Mouse (Mus musculus) stomach, embryonic 15.5 days (tissue): ENCODE results near the gene Ero1lb. TPM values are rescaled to one million over a fixed set of nuclear protein-coding genes. Genes with fewer than 3 reads are reported as not detected.
A peak's percentile ranks its signal among the peaks of the same experiment; 100 is the strongest.

Experiments
- ATAC-seq: fragments of 200-750 bp; cut with Nextera tagmentation; 2 replicates; pipeline ENCODE4 v1.8.0; 2017; ENCODE audit warnings: low read depth, moderate number of reproducible peaks, moderate TSS enrichment; ENCODE audit not compliant: insufficient read depth, low FRiP score
- H3K27ac ChIP-seq: fragments of 300-500 bp; sonication (generic); 2 replicates; pipeline ENCODE4 v1.5.1; 2015; ENCODE audit warnings: mild to moderate bottlenecking, inconsistent platforms
- H3K27me3 ChIP-seq: fragments of 300-500 bp; sonication (generic); replicated peaks from 2 replicates; pipeline ENCODE4 v1.6.1; 2015; ENCODE audit warnings: inconsistent platforms
- H3K36me3 ChIP-seq: fragments of 300-500 bp; sonication (generic); 2 replicates; pipeline ENCODE4 v1.6.1; 2015; ENCODE audit warnings: inconsistent platforms
- H3K4me1 ChIP-seq: fragments of 300-500 bp; sonication (generic); 2 replicates; pipeline ENCODE4 v1.6.1; 2015; ENCODE audit warnings: inconsistent platforms
- H3K4me2 ChIP-seq: fragments of 300-500 bp; sonication (generic); 2 replicates; pipeline ENCODE4 v1.6.1; 2015; ENCODE audit warnings: mild to moderate bottlenecking, inconsistent platforms
- H3K4me3 ChIP-seq: fragments of 300-500 bp; sonication (generic); replicated peaks from 2 replicates; pipeline ENCODE4 v1.5.1; 2015; ENCODE audit warnings: inconsistent platforms
- H3K9ac ChIP-seq: fragments of 300-500 bp; sonication (generic); 2 replicates; pipeline ENCODE4 v1.6.1; 2015; ENCODE audit warnings: inconsistent platforms
- H3K9me3 ChIP-seq: fragments of 300-500 bp; sonication (generic); 2 replicates; pipeline ENCODE4 v1.6.1; 2016; ENCODE audit warnings: inconsistent platforms
- WGBS: fragments of 180-500 bp; shearing (Covaris S2); methylation state at CpG from one replicate; pipeline ENCODE4 v1.1.7; 2015; 5-methylcytosine and 5-hydroxymethylcytosine counted together
- polyA plus RNA-seq: library from polyadenylated mRNA; unstranded; fragments of >200 nt; fragmentation: Nextera tagmentation; extraction: Ambion mirVana; gene quantifications from 2 replicates; pipeline ENCODE4 v1.2.1, GENCODE M21; 2015

Ero1lb gene
- 17.9 and 24.6 TPM in 2 replicates for polyA plus RNA-seq

DNA sequence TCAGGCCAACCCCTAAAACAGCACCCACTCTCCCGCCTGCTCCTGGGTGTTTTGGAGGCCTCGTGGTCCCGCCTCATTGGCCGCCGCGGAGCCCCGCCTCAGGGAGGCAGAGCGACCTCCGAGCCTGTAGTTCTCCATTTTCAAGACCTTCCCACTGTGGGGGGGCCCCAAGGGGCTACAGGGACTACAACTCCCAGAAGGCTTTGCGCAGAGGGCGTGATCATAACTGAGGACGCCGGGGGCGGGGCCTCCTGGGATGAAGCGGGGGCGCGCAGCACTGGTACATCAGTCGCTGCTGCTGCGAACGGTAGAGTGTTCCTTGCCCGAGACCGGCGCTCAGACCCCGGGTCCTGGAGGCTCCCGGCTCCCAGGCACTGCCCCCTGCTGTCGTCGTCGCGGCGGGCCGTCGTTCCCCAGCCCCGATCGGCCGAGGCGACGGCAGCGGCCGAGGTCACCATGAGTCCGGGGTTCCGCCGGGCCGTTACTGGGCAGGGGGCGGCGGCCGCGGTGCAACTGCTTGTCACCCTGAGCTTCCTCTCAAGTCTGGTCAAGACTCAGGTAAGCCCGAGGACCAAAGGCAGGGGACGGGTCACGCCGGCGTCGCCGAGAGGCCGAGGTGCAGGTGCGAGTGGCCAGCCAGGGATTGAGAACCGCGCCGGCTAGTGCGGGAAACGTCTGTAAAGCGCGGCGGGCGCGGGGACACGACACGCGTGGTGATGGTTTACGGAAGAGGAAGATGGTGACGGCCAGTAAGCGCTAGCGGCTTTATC is at the start of gene Ero1lb:
Gene Ero1lb (plus strand): TSS at position 254 of the 770 bp plus-strand sequence.
- Histone ChIP-seq H3K4me3 (peak within 1 kb of the TSS; percentile 83), H3K9me3 (no peaks in the 10 kb centered on the region), H3K36me3 (no peaks in the 10 kb centered on the region), H3K9ac (peak within 1 kb of the TSS; percentile 63), H3K27me3 (no peaks in the 10 kb centered on the region), H3K4me2 (peak within 1 kb of the TSS; percentile 92), H3K27ac (no peak within 1 kb of the TSS), H3K4me1 (0 out of 2 replicates have a peak, but pooled peaks cover 6% of the 10 kb centered on the region)
- ATAC-seq: peak; percentile 99
- WGBS: under 1% methylated on average over 73 of the region's 73 CpGs

DNA sequence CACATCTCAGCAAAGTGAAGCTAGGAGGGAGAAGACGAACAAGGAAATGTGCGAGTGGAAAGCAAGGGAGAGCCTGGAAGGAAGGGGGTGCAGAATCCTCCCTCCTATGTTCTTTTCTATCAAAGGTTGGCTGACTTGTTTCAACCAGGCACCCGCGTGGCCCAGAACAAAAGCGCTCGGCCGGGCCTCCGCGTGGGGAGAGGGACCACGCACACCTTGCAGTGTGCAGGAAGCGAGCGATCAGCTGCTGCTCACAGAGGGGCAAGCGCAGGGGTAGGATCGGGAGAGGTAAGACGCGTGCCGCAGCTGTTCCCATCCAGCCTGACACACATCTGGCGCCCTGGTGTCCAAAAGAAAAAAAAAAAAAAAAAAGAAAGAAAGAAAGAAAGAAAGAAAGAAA is 46.3 kb upstream of the Ero1lb start:
- H3K4me3 ChIP-seq: peak overlapping the region; percentile 62
- no peaks in the 10 kb centered on the region for H3K36me3 ChIP-seq
- H3K9me3 ChIP-seq: no peaks in the 10 kb centered on the region
- no peak overlapping the region for H3K9ac ChIP-seq
- H3K4me1 ChIP-seq: 0 out of 2 replicates have a peak, but pooled peaks cover 2% of the 10 kb centered on the region
- H3K4me2 ChIP-seq: peak overlapping the region; percentile 97
- no peak for ATAC-seq
- 3% methylated on average over 18 of the region's 18 CpGs for WGBS
- no peak overlapping the region for H3K27ac ChIP-seq
- H3K27me3 ChIP-seq: 0 out of 2 replicates have a peak, but pooled peaks cover 3% of the 10 kb centered on the region

DNA sequence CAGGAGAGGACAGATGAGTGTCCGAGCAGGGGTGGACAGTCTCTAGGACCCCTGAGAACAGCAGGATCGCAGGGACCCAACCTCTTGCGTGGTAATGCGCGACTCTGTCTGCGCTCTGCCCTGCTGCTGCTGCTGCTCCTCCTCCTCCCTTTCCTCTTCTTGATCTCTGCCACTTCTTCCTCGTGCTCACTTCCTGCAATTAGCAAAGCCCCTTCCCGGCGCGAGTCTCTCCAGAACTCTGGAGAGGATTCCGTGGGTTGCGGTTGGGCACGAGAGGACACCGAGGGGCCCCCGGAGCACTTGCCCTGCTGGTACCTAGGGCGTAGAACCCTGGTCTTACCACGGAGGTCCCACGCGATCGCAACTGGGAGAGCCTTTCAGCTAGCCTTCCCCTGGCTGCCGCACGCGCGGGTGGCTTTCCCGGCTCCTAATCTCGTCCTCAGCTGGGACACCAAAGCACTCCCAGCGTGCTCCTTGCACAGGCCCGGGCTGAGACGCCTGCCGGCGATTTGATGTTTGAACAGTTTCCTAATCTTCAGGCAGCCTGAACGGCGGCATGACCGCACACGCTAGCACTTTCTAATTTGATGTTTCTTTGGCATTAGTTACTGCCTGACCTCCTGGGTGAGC is 45.6 kb upstream of the Ero1lb start, which contains the start of gene Edaradd:
Gene Edaradd (minus strand): TSS at position 484 of the 630 bp plus-strand sequence.
- Histone ChIP-seq H3K36me3 (no peaks in the 10 kb centered on the region), H3K27me3 (0 out of 2 replicates have a peak, but pooled peaks cover 3% of the 10 kb centered on the region), H3K9ac (peak within 1 kb of the TSS; percentile 42; the same call in 1 of the 2 replicates), H3K9me3 (no peaks in the 10 kb centered on the region), H3K27ac (peak within 1 kb of the TSS; percentile 85), H3K4me1 (0 out of 2 replicates have a peak, but pooled peaks cover 2% of the 10 kb centered on the region), H3K4me3 (peak within 1 kb of the TSS; percentile 62), H3K4me2 (peak within 1 kb of the TSS; percentile 97)
- ATAC-seq: peak; percentile 91
- under 1% methylated on average over 35 of the region's 35 CpGs for whole genome bisulfite sequencing

DNA sequence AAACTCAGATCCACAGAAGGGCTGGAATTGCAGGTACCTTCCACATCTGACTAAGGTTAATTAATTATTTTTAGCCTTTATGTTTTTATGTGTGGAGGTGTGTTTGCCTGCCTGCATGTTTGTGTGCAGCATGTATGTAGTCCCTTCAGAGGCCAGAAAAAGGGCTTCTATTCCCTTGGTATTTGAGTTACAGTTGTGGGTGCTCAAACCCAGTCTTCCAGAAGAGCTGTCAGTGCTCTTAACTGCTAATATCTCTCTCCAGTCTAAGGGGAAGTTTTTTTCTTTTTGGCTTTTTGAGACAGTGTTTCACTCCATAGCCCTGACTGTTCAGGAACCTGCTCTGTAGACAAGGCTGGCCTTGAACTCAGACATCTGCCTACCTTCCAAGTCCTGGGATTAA is 43.3 kb upstream of the Ero1lb start:
- Histone ChIP-seq H3K27me3 (0 out of 2 replicates have a peak, but pooled peaks cover 3% of the 10 kb centered on the region), H3K27ac (no peak overlapping the region), H3K4me1 (0 out of 2 replicates have a peak, but pooled peaks cover 2% of the 10 kb centered on the region), H3K9me3 (no peaks in the 10 kb centered on the region), H3K4me3 (no peak overlapping the region), H3K9ac (no peak overlapping the region), H3K36me3 (no peaks in the 10 kb centered on the region), H3K4me2 (no peak overlapping the region)
- no peak for ATAC-seq

DNA sequence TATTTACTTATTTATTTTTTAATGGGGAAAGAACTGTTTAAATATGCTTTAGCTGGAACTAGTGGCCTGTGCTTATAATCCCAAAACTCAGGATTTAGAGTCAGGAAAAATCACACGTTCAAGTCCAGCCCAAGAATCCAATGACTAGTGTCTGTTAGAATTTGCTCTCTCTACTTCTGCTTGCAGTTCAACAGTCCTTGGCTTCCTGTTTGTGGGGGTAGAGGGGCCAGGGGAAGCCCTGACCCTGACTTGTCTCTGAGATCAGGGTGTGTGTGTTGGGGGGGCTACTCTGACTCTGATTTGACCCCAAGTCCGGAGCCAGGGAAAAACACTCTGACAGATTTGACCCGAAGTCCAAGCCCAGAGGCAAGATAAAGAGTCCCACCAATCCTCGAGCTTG is 40.0 kb upstream of the Ero1lb start:
- no peak overlapping the region for H3K9ac ChIP-seq
- H3K4me1 ChIP-seq: no peaks in the 10 kb centered on the region
- no peak overlapping the region for H3K4me2 ChIP-seq
- no peaks in the 10 kb centered on the region for H3K9me3 ChIP-seq
- H3K27ac ChIP-seq: no peak overlapping the region
- ATAC-seq: no peak
- H3K36me3 ChIP-seq: no peaks in the 10 kb centered on the region
- no peak overlapping the region for H3K4me3 ChIP-seq
- 83% methylated on average over 4 of the region's 4 CpGs for WGBS
- no peaks in the 10 kb centered on the region for H3K27me3 ChIP-seq

DNA sequence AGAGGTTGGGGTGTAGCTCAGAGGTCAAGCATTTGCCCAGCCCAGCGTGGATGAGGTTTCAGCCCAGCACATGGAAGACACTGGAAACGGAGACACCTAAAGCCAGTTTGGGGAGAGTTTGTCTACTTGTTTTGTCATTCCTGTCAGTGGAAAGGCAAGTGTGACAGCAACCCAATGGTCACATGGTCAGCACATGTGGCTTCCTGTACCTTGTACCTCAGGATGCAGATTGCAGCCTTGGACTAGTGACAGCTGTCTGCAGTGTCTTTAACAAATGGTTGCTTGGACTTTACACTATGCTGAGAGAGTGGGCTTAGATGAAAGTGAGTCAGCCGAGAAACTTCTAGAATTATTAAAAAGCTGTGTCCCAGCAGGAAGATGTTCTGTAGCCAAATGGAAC is 31.0 kb upstream of the Ero1lb start:
- Histone ChIP-seq H3K4me3 (no peak overlapping the region), H3K27me3 (no peaks in the 10 kb centered on the region), H3K4me1 (no peaks in the 10 kb centered on the region), H3K27ac (no peak overlapping the region), H3K9me3 (no peaks in the 10 kb centered on the region), H3K9ac (no peak overlapping the region), H3K36me3 (no peaks in the 10 kb centered on the region), H3K4me2 (no peak overlapping the region)
- ATAC-seq: no peak
- WGBS: 63% methylated on average over 3 of the region's 3 CpGs

DNA sequence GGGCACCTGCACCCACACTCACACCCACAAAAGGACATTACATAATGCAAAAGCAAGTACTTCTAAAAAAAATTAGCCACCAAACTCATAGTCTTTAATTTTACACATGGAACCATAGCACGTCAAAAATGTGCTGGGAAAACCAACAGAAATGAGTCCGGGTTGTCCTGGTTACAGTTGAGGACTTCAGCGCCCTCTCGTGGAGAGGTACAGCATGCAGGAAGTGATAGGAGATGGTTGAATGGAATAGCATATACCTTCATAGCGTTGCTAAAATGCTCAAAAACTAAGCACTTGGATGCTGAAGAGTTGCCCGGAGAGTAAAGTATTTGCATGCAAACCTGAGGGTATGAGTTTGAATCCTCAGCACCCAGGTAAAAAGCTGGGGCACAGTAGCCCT is 27.7 kb upstream of the Ero1lb start:
- no peak overlapping the region for H3K4me2 ChIP-seq
- peaks cover 13% of the 10 kb centered on the region for H3K4me1 ChIP-seq
- ATAC-seq: no peak
- 76% methylated on average over 6 of the region's 6 CpGs for WGBS
- no peak overlapping the region for H3K9ac ChIP-seq
- no peaks in the 10 kb centered on the region for H3K9me3 ChIP-seq
- H3K27ac ChIP-seq: no peak overlapping the region
- H3K4me3 ChIP-seq: no peak overlapping the region
- H3K27me3 ChIP-seq: no peaks in the 10 kb centered on the region
- no peaks in the 10 kb centered on the region for H3K36me3 ChIP-seq

DNA sequence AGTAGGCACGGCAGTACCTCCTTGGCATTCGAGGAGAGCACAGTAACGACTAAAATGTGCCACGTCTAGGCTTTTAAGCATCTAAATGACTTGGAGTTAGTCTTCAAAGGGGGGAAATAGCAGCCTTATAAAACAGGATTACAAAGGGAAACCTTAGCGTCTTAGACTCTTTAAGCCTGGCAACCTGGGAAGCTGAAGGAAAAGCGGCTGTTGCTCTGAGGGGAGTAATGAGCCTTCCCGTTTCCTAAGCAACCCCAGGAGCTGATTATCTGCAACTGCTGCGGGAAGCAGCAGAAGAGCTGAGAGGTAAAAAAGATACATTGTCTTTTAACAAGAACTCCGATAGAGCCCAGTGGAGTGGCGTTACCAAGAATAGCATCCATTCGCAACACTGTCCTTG is 26.0 kb upstream of the Ero1lb start:
- Histone ChIP-seq H3K4me2 (no peak overlapping the region), H3K4me1 (peaks cover 13% of the 10 kb centered on the region), H3K27me3 (no peaks in the 10 kb centered on the region), H3K9ac (no peak overlapping the region), H3K36me3 (no peaks in the 10 kb centered on the region), H3K9me3 (no peaks in the 10 kb centered on the region), H3K4me3 (no peak overlapping the region), H3K27ac (no peak overlapping the region)
- 41% methylated on average over 11 of the region's 11 CpGs for WGBS
- no peak for ATAC-seq

DNA sequence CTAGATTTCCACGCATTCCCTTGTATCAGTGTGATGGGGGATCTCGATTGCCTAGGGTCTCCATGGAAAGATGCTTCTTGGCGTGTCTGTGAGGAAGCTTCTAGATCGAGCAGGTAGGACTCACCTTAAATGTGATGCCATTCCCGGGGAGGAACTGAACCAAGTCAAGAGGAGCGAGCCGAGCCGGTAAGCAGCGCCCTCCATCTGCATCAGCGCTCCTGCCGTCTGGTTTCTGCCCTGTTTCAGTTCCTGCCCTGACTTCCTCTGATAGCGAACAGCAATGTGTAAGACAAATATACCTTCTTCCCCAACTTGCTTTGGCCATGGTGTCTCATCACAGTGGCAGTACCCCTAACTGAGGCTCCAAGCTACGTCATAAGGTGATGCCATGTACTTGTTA is 25.6 kb upstream of the Ero1lb start:
- no peak overlapping the region for H3K4me2 ChIP-seq
- H3K4me1 ChIP-seq: peaks cover 13% of the 10 kb centered on the region
- H3K27ac ChIP-seq: no peak overlapping the region
- no peaks in the 10 kb centered on the region for H3K36me3 ChIP-seq
- H3K27me3 ChIP-seq: no peaks in the 10 kb centered on the region
- no peak for ATAC-seq
- H3K9ac ChIP-seq: no peak overlapping the region
- H3K4me3 ChIP-seq: no peak overlapping the region
- no peaks in the 10 kb centered on the region for H3K9me3 ChIP-seq
- 76% methylated on average over 13 of the region's 13 CpGs for WGBS

DNA sequence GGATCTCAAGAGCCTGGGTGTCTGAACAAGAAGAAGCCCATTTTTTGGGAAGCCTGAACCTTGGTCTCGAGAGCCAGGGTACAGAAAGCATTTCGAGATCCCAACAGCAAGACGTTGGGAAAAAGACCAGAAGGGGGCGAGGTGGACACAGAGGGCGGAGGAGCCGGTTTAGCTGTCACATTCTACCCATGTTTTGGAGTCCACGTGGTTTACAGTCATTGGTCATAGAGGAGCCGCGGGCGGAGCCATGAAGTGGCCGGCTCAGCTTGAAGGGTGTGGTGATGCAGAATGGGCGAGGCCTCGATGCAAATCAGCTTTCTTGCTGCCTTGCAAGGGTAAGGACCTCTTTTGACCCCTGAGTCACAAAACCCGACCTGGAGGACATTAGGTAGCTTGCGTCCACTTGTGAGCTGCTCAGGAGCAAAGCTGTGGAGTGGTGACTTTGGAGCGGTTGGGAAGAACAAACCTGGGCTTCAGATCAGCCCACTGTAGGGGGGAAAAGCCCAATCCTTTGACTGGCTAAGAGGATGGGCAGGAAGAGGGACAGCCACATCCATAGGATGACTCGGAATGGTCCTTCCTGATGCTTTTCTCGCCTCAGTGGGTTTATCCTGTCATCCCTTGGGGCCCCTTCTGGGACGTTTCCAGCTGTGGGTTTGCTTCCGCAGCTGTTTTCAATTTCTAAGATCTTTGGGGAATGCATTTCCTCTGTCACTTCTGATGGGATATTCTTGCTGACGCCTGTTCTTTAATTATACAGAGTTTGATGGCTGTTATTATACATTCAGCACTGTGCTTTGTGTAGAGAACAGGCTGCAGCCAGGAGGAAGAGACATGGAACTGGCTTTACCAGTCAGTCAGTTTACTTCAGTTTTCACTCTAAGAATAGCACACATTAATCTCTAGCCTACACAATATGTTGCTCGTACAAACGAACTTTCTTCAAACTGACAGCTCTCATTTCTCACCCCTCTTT is 23.4 kb upstream of the Ero1lb start:
- Histone ChIP-seq H3K27ac (peak overlapping the region; percentile 42), H3K27me3 (no peaks in the 10 kb centered on the region), H3K9me3 (no peaks in the 10 kb centered on the region), H3K36me3 (no peaks in the 10 kb centered on the region), H3K4me2 (peak overlapping the region; percentile 46), H3K4me3 (peak overlapping the region; percentile 23), H3K9ac (no peak overlapping the region), H3K4me1 (peaks cover 13% of the 10 kb centered on the region)
- WGBS: 6% methylated on average over 23 of the region's 23 CpGs
- ATAC-seq: peak; percentile 85

DNA sequence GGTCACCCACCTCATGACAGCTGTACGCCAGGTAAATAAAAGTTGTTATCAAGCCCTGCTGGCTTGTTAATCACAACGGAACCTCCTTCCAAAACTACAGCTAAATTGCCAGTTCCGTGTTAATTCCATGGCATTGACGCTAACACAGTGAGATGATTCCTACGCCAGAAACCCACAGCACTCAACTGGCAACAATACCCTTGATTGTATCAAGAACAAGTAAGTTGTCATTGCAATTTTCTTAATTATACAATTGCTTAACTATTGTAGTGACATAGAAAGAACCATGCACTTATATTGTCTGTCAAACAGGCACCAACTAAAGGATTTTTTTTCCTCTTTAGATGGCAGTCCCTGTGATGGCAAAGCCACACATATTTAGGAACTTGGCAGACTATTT is 22.4 kb upstream of the Ero1lb start:
- Histone ChIP-seq H3K4me3 (no peak overlapping the region), H3K27me3 (no peaks in the 10 kb centered on the region), H3K4me1 (peaks cover 13% of the 10 kb centered on the region), H3K36me3 (no peaks in the 10 kb centered on the region), H3K27ac (peak overlapping the region; percentile 36; the same call in 1 of the 2 replicates), H3K4me2 (no peak overlapping the region; the same call in 1 of the 2 replicates), H3K9me3 (no peaks in the 10 kb centered on the region), H3K9ac (no peak overlapping the region)
- 66% methylated on average over 5 of the region's 5 CpGs for WGBS
- ATAC-seq: no peak
